Mouse (Mus musculus): Measurements from ENCODE around the gene Spata5.

DNA sequence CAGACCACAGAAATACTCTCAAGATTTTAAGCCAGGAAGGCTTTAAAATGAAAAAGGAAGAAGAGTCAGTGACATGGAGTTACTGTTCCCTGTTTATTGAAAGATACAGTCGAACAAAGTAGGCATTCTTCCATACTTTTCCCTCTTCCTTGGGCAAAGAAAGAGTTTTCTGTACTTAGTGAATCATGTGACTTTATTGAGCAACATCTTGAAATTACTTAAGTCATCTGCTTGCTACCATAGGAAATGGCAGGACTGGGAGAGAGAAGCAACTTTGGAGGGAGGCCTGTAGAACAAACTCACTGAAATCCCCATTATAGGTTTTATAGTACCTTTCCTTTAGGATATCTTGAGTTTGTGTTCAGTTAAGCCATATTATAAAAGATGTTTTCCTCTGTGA is 81.2 kb downstream of the Spata5 start:
- TF ChIP-seq CTCF (IDR thresholded peaks at IDR 0.05 in 2 of 3, conservative IDR thresholded peaks at IDR 0.05 in 1 of 3; ENCODE audit: control insufficient read depth in 1 of 3, insufficient read depth in 1 of 3, low read depth in 2 of 3, low read length in 3 of 3, poor library complexity in 1 of 3, severe bottlenecking in 1 of 3): no peak
- no peak for TF ChIP-seq HCFC1 (IDR thresholded peaks at IDR 0.05; ENCODE audit: low read depth, low read length)
- TF ChIP-seq POLR2A (IDR thresholded peaks at IDR 0.05; ENCODE audit: control insufficient read depth in 1 of 2, insufficient read depth in 1 of 2, low read depth in 1 of 2, low read length in 2 of 2, poor library complexity in 1 of 2): no peak
- no peak for TF ChIP-seq E2F4 (IDR thresholded peaks at IDR 0.05; ENCODE audit: borderline replicate concordance, low read depth, low read length)
- no peak for TF ChIP-seq MAX (IDR thresholded peaks at IDR 0.05; ENCODE audit: low read length)
- TF ChIP-seq MYC (IDR thresholded peaks at IDR 0.05; ENCODE audit: low read depth, low read length): no peak
- TF ChIP-seq CHD2 (IDR thresholded peaks at IDR 0.05; ENCODE audit: low read length): no peak
- no peak for TF ChIP-seq RCOR1 (IDR thresholded peaks at IDR 0.05; ENCODE audit: low read depth, low read length)
- TF ChIP-seq NELFE (IDR thresholded peaks at IDR 0.05; ENCODE audit: low read depth, low read length): no peak
- TF ChIP-seq EP300 (IDR thresholded peaks at IDR 0.05; ENCODE audit: low read depth in 1 of 2, low read length in 2 of 2): no peak
- TF ChIP-seq ZMIZ1 (IDR thresholded peaks at IDR 0.05; ENCODE audit: low read depth, low read length): no peak
- no peak for TF ChIP-seq MAZ (IDR thresholded peaks at IDR 0.05; ENCODE audit: low read depth, low read length)
- TF ChIP-seq ETS1 (IDR thresholded peaks at IDR 0.05; ENCODE audit: low read depth, low read length): no peak

Measured in MEL (cell line).